Mouse (Mus musculus) small intestine, adult 2 months (tissue): ENCODE measurements around the gene Mmp27.

Source experiments
- CTCF ChIP-seq: fragments of 200-500 bp; IDR thresholded peaks from 2 replicates; pipeline ENCODE4 v1.5.1; 2012; ENCODE audit warnings: low read depth, mild to moderate bottlenecking, control low read depth, inconsistent platforms, low read length, moderate library complexity, mixed read lengths; ENCODE audit not compliant: insufficient replicate concordance, insufficient read length; ENCODE audit errors: extremely low read depth
- POLR2A ChIP-seq: fragments of 200-500 bp; IDR thresholded peaks from 2 replicates; pipeline ENCODE4 v1.6.1; 2012; ENCODE audit warnings: low read depth, mild to moderate bottlenecking, control low read depth, inconsistent platforms, low read length, moderate library complexity

GRCm38 (mm10) chr9:7570485-7570884 lies 711 bp upstream of the Mmp27 start:
- TF ChIP-seq CTCF (no peak), POLR2A (no peak)
